Mouse (Mus musculus) c-Kit-positive CD71-positive TER-119-negative erythroid progenitor cells, embryonic 14.5 days (primary cell): ENCODE measurements at regions not wholly inside any gene's neighbourhood (a gene's known extent, or its start where the extent isn't known, plus 50 kb on each side); places are given as distances from the start of the nearest gene placed in this dataset.

ENCODE experiments used
- DNase-seq: peaks from one replicate; pipeline ENCODE4 v3.0.0-alpha.2; 2013; ENCODE audit warnings: low read depth

GRCm38 (mm10) chr1:166807163-166807945, 125.7 kb upstream of the Fmo9 start:
- no peak for DNase-seq

GRCm38 (mm10) chr1:166811341-166812071, 129.9 kb upstream of the Fmo9 start:
- peak; percentile 47 for DNase-seq

- peak; percentile 45 for DNase-seq
Observed at GRCm38 (mm10) chr1:166812072-166812461, 130.4 kb upstream of the Fmo9 start.

GRCm38 (mm10) chr1:166812920-166813439, 131.3 kb upstream of the Fmo9 start:
- no peak for DNase-seq

GRCm38 (mm10) chr1:166817927-166818326, 136.3 kb upstream of the Fmo9 start:
- no peak for DNase-seq

GRCm38 (mm10) chr1:166818682-166819081, 137.0 kb upstream of the Fmo9 start:
- no peak for DNase-seq

- DNase-seq = no peak
Observed at GRCm38 (mm10) chr1:166819420-166819819, 137.8 kb upstream of the Fmo9 start.

GRCm38 (mm10) chr1:166820050-166820449, 138.4 kb upstream of the Fmo9 start:
- no peak for DNase-seq

- DNase-seq = no peak
Observed at GRCm38 (mm10) chr1:166821146-166821545, 139.5 kb upstream of the Fmo9 start.

GRCm38 (mm10) chr1:166837299-166837698, 155.7 kb upstream of the Fmo9 start:
- DNase-seq = no peak

GRCm38 (mm10) chr1:166839833-166840232, 158.2 kb upstream of the Fmo9 start:
- no peak for DNase-seq

- no peak for DNase-seq
Observed at GRCm38 (mm10) chr1:166843397-166843877, 157.8 kb upstream of the Fam78b start.

- DNase-seq = no peak
Observed at GRCm38 (mm10) chr1:166846566-166846965, 154.7 kb upstream of the Fam78b start.

GRCm38 (mm10) chr1:166847233-166847632, 154.0 kb upstream of the Fam78b start:
- no peak for DNase-seq

- DNase-seq = no peak
Observed at GRCm38 (mm10) chr1:166848015-166848535, 153.1 kb upstream of the Fam78b start.

- no peak for DNase-seq
Observed at GRCm38 (mm10) chr1:166855988-166856387, 145.2 kb upstream of the Fam78b start.

GRCm38 (mm10) chr1:166866256-166866655, 135.0 kb upstream of the Fam78b start:
- DNase-seq = no peak

GRCm38 (mm10) chr1:166871258-166871657, 130.0 kb upstream of the Fam78b start:
- no peak for DNase-seq

GRCm38 (mm10) chr1:166876452-166876851, 124.8 kb upstream of the Fam78b start:
- DNase-seq = no peak

- DNase-seq = no peak
Observed at GRCm38 (mm10) chr1:166883215-166883614, 118.0 kb upstream of the Fam78b start.

- no peak for DNase-seq
Observed at GRCm38 (mm10) chr1:166895945-166896344, 105.3 kb upstream of the Fam78b start.

- DNase-seq = no peak
Observed at GRCm38 (mm10) chr1:166898741-166899140, 102.5 kb upstream of the Fam78b start.

- DNase-seq = no peak
Observed at GRCm38 (mm10) chr1:166899238-166899637, 102.0 kb upstream of the Fam78b start.
